Mouse (Mus musculus) 3134 (cell line): Measurements from ENCODE around the gene Tac4.
A peak's percentile ranks its signal among the peaks of the same experiment; 100 is the strongest.

Experiments
- DNase-seq: peaks from one replicate; pipeline ENCODE4 v3.0.0-alpha.2; 2011; ENCODE audit warnings: low spot score; ENCODE audit not compliant: insufficient read length; ENCODE audit errors: extremely low read depth

Gene Tac4

GRCm38 (mm10) chr11:95259088-95259849, 2.1 kb upstream of the Tac4 start:
- peak; percentile 97 for DNase-seq

GRCm38 (mm10) chr11:95263816-95264454, 2.6 kb downstream of the Tac4 start:
- no peak for DNase-seq

GRCm38 (mm10) chr11:95264455-95265013, 3.2 kb downstream of the Tac4 start:
- DNase-seq = no peak

GRCm38 (mm10) chr11:95266540-95267245, 5.4 kb downstream of the Tac4 start:
- DNase-seq = no peak

- DNase-seq = no peak
Observed at GRCm38 (mm10) chr11:95273661-95274060, 12.3 kb downstream of the Tac4 start.

- DNase-seq = no peak
Observed at GRCm38 (mm10) chr11:95274613-95275012, 13.3 kb downstream of the Tac4 start.

- no peak for DNase-seq
Observed at GRCm38 (mm10) chr11:95276056-95276455, 14.7 kb downstream of the Tac4 start.

GRCm38 (mm10) chr11:95279061-95279659, 17.8 kb downstream of the Tac4 start:
- no peak for DNase-seq

GRCm38 (mm10) chr11:95282331-95282730, 21.0 kb downstream of the Tac4 start:
- DNase-seq = no peak

GRCm38 (mm10) chr11:95291998-95292397, 30.7 kb downstream of the Tac4 start:
- DNase-seq = no peak

GRCm38 (mm10) chr11:95293017-95293624, 31.8 kb downstream of the Tac4 start:
- no peak for DNase-seq

- no peak for DNase-seq
Observed at GRCm38 (mm10) chr11:95295736-95296135, 34.4 kb downstream of the Tac4 start.

- peak; percentile 21 for DNase-seq
Observed at GRCm38 (mm10) chr11:95298146-95298545, 36.8 kb downstream of the Tac4 start.

GRCm38 (mm10) chr11:95299886-95300285, 38.6 kb downstream of the Tac4 start:
- no peak for DNase-seq

- no peak for DNase-seq
Observed at GRCm38 (mm10) chr11:95301772-95302171, 40.4 kb downstream of the Tac4 start.

GRCm38 (mm10) chr11:95305600-95305999, 44.3 kb downstream of the Tac4 start:
- DNase-seq = no peak

- no peak for DNase-seq
Observed at GRCm38 (mm10) chr11:95307526-95307925, 46.2 kb downstream of the Tac4 start.

GRCm38 (mm10) chr11:95309510-95310006, 48.2 kb downstream of the Tac4 start:
- peak; percentile 100 for DNase-seq

- peak; percentile 92 for DNase-seq
Observed at GRCm38 (mm10) chr11:95310007-95310647, 48.8 kb downstream of the Tac4 start, which contains the start of gene Kat7. Gene Kat7 (minus strand): TSS chr11:95310246.
